Mouse (Mus musculus) adrenal gland, adult (tissue): ENCODE measurements at regions not wholly inside any gene's neighbourhood (a gene's known extent, or its start where the extent isn't known, plus 50 kb on each side); places are given as distances from the start of the nearest gene placed in this dataset.
"Not testable (repeated sequence)": the region's sequence is repeated elsewhere in the genome, so short reads cannot be mapped to it uniquely, and the experiment has no call there.

Experiments used
- DNase-seq, 2 experiments: peaks; one replicate each; pipeline ENCODE4 v3.0.0; 2022 to 2023; ENCODE audit warnings: low spot score in 1 of 2; ENCODE audit not compliant: inconsistent age in 2 of 2

DNA sequence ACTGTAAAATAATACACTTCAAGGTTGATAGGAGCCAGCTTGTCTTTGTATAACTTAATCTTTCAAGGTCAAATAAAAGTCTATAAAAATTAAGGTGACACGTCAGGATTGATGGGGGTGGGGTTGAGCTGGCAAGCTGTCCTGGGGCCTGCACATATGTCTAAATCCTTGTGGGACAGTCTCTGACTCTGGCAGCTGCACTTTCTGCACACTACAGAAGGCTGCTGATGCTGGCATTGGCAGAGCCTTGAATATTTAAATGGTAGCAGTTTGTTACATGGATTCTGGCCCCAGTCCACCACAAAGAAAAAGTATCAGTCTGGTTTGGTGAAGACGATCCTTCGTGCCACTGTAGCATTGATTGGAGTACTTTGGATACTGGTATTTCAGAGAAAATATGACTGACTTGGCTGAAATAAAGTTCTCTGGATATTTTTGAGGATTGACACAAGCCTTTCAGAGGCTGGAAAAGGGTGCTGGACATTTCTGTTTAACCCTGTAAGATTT, 3648.0 kb downstream of the 9330182O14Rik start:
- not testable (repeated sequence) for DNase-seq

DNA sequence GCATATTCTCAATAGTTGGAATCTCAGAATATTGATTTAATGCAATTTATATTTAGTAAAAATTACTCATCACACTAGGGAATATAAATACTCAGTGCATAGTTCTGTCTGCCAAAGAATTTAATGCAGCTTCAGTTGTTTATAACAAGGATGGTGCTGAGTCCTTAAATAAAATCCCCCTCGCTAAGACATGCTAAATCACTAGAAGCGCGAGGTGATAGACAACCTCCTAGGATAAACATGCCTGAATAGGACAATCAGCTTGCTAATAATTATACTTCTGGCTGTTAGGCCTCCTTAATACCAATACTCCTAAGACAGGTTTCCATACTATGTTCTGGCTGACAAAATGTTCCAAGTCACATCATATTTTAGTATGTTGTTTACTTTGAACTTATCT, 3650.0 kb downstream of the 9330182O14Rik start:
- no peak for DNase-seq

DNA sequence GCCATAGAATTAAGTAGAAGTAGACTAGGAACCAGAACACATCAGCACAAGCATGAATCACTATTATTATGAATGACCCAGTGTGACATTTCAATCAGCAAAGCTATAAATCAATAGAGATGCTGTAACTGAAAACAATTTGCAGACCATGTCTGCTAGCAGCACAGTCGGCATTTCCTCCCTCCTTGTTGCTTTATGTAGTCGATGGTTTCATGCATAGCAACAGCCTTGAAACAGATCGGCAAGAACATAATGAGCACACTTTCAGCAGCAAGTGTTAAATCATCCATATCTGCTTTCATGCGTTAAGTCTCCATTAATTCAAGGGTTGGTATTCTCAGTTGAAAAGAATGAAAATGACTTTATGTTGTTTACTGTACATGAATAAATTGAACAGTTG, 3669.2 kb downstream of the 9330182O14Rik start:
- DNase-seq: peak in 1 of 2 experiments; percentile 19
